Mouse (Mus musculus): Measurements from ENCODE around the gene Sox5. TPM values are rescaled to one million over a fixed set of nuclear protein-coding genes. Genes with fewer than 3 reads are reported as not detected.

Gene Sox5
- polyA plus RNA-seq, 1 experiment from 2014 or later: 22.9 TPM

- peak; percentile 72 for ATAC-seq (ENCODE audit: low read depth)
Measured at GRCm38 (mm10) chr6:144659115-144660108, 122.4 kb downstream of the Sox5 start.

DNA sequence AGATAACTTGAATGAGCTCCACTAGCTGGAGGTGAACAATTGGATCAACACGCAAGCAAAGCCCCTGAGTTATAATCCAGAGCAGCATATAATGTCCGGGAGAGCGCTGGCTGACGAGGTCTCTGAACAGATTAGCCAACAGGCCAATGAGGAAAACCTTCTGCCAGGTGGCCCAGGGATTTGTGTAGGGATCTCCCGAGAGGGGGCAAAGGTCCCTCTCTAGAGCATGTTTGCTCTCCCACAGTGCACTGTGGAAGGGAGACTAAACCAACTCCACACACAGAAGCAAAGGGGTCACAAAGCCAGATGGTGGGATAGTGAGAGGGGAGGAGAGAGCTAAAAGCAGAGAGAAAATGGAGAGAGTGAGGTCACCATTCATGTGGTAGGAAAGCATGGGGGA lies 128.9 kb downstream of the Sox5 start:
- 76% methylated on average over 5 of the region's 5 CpGs for WGBS
- H3K4me3 ChIP-seq (ENCODE audit: low read length): no peak overlapping the region
- H3K9me3 ChIP-seq (ENCODE audit: control insufficient read depth, low read length): no peaks in the 10 kb centered on the region
- no peak overlapping the region for H3K27ac ChIP-seq (ENCODE audit: low read length)
- H3K36me3 ChIP-seq (ENCODE audit: control insufficient read depth, insufficient read depth, low read length): no peaks in the 10 kb centered on the region
- H3K4me1 ChIP-seq (replicated peaks; ENCODE audit: control insufficient read depth, insufficient read depth, low read length): peaks cover 15% of the 10 kb centered on the region
- H3K27me3 ChIP-seq (ENCODE audit: control insufficient read depth, insufficient read depth, low read depth, low read length): no peaks in the 10 kb centered on the region
- ATAC-seq (ENCODE audit: low read depth): no peak
- H3K4me2 ChIP-seq (ENCODE audit: low read depth, low read length): no peak overlapping the region
- no peak overlapping the region for H3K9ac ChIP-seq (ENCODE audit: low read length)

More at GRCm38 (mm10) chr6:144659115-144660108, 122.4 kb downstream of the Sox5 start:
- WGBS: 53% methylated on average over 10 of the region's 10 CpGs
- no peak overlapping the region for H3K27ac ChIP-seq (ENCODE audit: low read length)
- H3K27me3 ChIP-seq (ENCODE audit: control insufficient read depth, insufficient read depth, low read depth, low read length): no peaks in the 10 kb centered on the region
- peaks cover 15% of the 10 kb centered on the region for H3K4me1 ChIP-seq (replicated peaks; ENCODE audit: control insufficient read depth, insufficient read depth, low read length)
- H3K36me3 ChIP-seq (ENCODE audit: control insufficient read depth, insufficient read depth, low read length): no peaks in the 10 kb centered on the region
- no peak overlapping the region for H3K9ac ChIP-seq (ENCODE audit: low read length)
- no peak overlapping the region for H3K4me2 ChIP-seq (ENCODE audit: low read depth, low read length)
- H3K9me3 ChIP-seq (ENCODE audit: control insufficient read depth, low read length): no peaks in the 10 kb centered on the region
- H3K4me3 ChIP-seq (ENCODE audit: low read length): no peak overlapping the region

- H3K4me3 ChIP-seq (ENCODE audit: low read length): no peak overlapping the region
- peaks cover 30% of the 10 kb centered on the region for H3K4me1 ChIP-seq (replicated peaks; ENCODE audit: control insufficient read depth, insufficient read depth, low read length)
- peak overlapping the region; percentile 16; the same call in 1 of the 2 replicates for H3K4me2 ChIP-seq (ENCODE audit: low read depth, low read length)
- H3K36me3 ChIP-seq (ENCODE audit: control insufficient read depth, insufficient read depth, low read length): no peaks in the 10 kb centered on the region
- H3K27me3 ChIP-seq (ENCODE audit: control insufficient read depth, insufficient read depth, low read depth, low read length): no peaks in the 10 kb centered on the region
- no peaks in the 10 kb centered on the region for H3K9me3 ChIP-seq (ENCODE audit: control insufficient read depth, low read length)
- no peak for ATAC-seq (ENCODE audit: low read depth)
- WGBS: 40% methylated on average over 9 of the region's 9 CpGs
- H3K9ac ChIP-seq (ENCODE audit: low read length): peak overlapping the region; percentile 38; the same call in 1 of the 2 replicates
- H3K27ac ChIP-seq (ENCODE audit: low read length): peak overlapping the region; percentile 89
Measured at GRCm38 (mm10) chr6:144648896-144649295, 132.9 kb downstream of the Sox5 start.

GRCm38 (mm10) chr6:144648124-144648591 lies 133.6 kb downstream of the Sox5 start:
- H3K36me3 ChIP-seq (ENCODE audit: control insufficient read depth, insufficient read depth, low read length): no peaks in the 10 kb centered on the region
- peak; percentile 84 for ATAC-seq (ENCODE audit: low read depth)
- H3K27ac ChIP-seq (ENCODE audit: low read length): peak overlapping the region; percentile 89
- no peak overlapping the region for H3K4me3 ChIP-seq (ENCODE audit: low read length)
- H3K9me3 ChIP-seq (ENCODE audit: control insufficient read depth, low read length): no peaks in the 10 kb centered on the region
- H3K27me3 ChIP-seq (ENCODE audit: control insufficient read depth, insufficient read depth, low read depth, low read length): no peaks in the 10 kb centered on the region
- peaks cover 37% of the 10 kb centered on the region for H3K4me1 ChIP-seq (replicated peaks; ENCODE audit: control insufficient read depth, insufficient read depth, low read length)
- no peak overlapping the region for H3K9ac ChIP-seq (ENCODE audit: low read length)
- peak overlapping the region; percentile 16; the same call in 1 of the 2 replicates for H3K4me2 ChIP-seq (ENCODE audit: low read depth, low read length)
- 7% methylated on average over 4 of the region's 4 CpGs for WGBS

- no peaks in the 10 kb centered on the region for H3K9me3 ChIP-seq (ENCODE audit: control insufficient read depth, low read length)
- H3K36me3 ChIP-seq (ENCODE audit: control insufficient read depth, insufficient read depth, low read length): no peaks in the 10 kb centered on the region
- no peak for ATAC-seq (ENCODE audit: low read depth)
- H3K27ac ChIP-seq (ENCODE audit: low read length): peak overlapping the region; percentile 56
- no peak overlapping the region for H3K4me3 ChIP-seq (ENCODE audit: low read length)
- H3K9ac ChIP-seq (ENCODE audit: low read length): no peak overlapping the region
- H3K27me3 ChIP-seq (ENCODE audit: control insufficient read depth, insufficient read depth, low read depth, low read length): no peaks in the 10 kb centered on the region
- no peak overlapping the region for H3K4me2 ChIP-seq (ENCODE audit: low read depth, low read length)
- peaks cover 53% of the 10 kb centered on the region for H3K4me1 ChIP-seq (replicated peaks; ENCODE audit: control insufficient read depth, insufficient read depth, low read length)
- 59% methylated on average over 3 of the region's 3 CpGs for WGBS
Measured at GRCm38 (mm10) chr6:144646331-144646730, 135.4 kb downstream of the Sox5 start.

DNA sequence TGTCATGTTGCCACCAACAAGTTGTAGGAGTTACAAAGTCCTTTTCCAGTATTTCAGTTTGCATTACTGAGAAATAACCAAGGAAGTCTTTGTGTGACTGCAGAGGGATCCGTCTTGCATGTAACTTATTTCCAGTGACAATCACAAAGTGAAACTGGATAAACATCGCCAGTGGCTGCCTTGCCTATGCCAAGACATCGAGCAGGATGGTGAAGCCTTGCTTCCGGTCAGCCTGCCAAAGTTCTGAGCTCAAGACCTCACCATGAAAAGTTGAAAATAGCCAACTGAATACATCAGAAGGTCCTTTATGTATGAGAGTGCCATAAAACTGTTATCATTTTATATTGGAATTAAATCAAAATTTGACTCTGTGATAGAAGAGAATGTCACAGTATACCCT lies 136.0 kb downstream of the Sox5 start:
- Histone ChIP-seq H3K4me3 (ENCODE audit: low read length) (no peak overlapping the region), H3K27me3 (ENCODE audit: control insufficient read depth, insufficient read depth, low read depth, low read length) (no peaks in the 10 kb centered on the region), H3K9me3 (ENCODE audit: control insufficient read depth, low read length) (no peaks in the 10 kb centered on the region), H3K4me2 (ENCODE audit: low read depth, low read length) (no peak overlapping the region), H3K9ac (ENCODE audit: low read length) (no peak overlapping the region), H3K36me3 (ENCODE audit: control insufficient read depth, insufficient read depth, low read length) (no peaks in the 10 kb centered on the region), H3K4me1 (replicated peaks; ENCODE audit: control insufficient read depth, insufficient read depth, low read length) (peaks cover 53% of the 10 kb centered on the region), H3K27ac (ENCODE audit: low read length) (peak overlapping the region; percentile 21)
- no peak for ATAC-seq (ENCODE audit: low read depth)
- WGBS: 50% methylated on average over 4 of the region's 4 CpGs

DNA sequence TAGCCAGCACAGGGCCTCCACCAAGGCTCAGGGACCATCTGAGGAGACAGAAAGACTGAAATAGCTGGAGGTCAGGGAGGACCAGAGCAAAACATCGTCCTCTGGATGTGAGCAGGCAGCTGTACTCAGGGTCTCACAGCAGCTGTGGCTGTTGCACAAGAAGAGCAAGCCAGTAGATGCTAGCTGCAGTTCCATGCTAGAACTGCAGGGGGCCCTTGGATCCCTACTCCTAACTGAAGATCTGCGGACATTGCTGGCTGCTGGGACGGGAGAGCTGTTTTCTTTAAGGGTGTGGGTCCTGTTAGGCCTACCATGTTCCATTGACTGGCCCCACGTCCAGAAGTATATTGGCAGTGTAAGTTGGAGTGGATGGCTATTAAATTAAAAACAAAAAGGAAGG lies 137.1 kb downstream of the Sox5 start:
- ATAC-seq (ENCODE audit: low read depth): no peak; the same call in 1 of the 2 replicates
- Histone ChIP-seq H3K9me3 (ENCODE audit: control insufficient read depth, low read length) (no peaks in the 10 kb centered on the region), H3K4me2 (ENCODE audit: low read depth, low read length) (no peak overlapping the region), H3K9ac (ENCODE audit: low read length) (no peak overlapping the region), H3K36me3 (ENCODE audit: control insufficient read depth, insufficient read depth, low read length) (no peaks in the 10 kb centered on the region), H3K4me3 (ENCODE audit: low read length) (no peak overlapping the region), H3K27ac (ENCODE audit: low read length) (no peak overlapping the region), H3K4me1 (replicated peaks; ENCODE audit: control insufficient read depth, insufficient read depth, low read length) (peaks cover 59% of the 10 kb centered on the region), H3K27me3 (ENCODE audit: control insufficient read depth, insufficient read depth, low read depth, low read length) (no peaks in the 10 kb centered on the region)
- 48% methylated on average over 4 of the region's 4 CpGs for WGBS

GRCm38 (mm10) chr6:144643601-144644000 lies 138.2 kb downstream of the Sox5 start:
- no peaks in the 10 kb centered on the region for H3K9me3 ChIP-seq (ENCODE audit: control insufficient read depth, low read length)
- H3K36me3 ChIP-seq (ENCODE audit: control insufficient read depth, insufficient read depth, low read length): no peaks in the 10 kb centered on the region
- no peak overlapping the region for H3K9ac ChIP-seq (ENCODE audit: low read length)
- WGBS: 41% methylated on average over 5 of the region's 5 CpGs
- H3K4me2 ChIP-seq (ENCODE audit: low read depth, low read length): no peak overlapping the region
- H3K4me3 ChIP-seq (ENCODE audit: low read length): no peak overlapping the region
- no peak for ATAC-seq (ENCODE audit: low read depth)
- peaks cover 49% of the 10 kb centered on the region for H3K4me1 ChIP-seq (replicated peaks; ENCODE audit: control insufficient read depth, insufficient read depth, low read length)
- H3K27me3 ChIP-seq (ENCODE audit: control insufficient read depth, insufficient read depth, low read depth, low read length): no peaks in the 10 kb centered on the region
- no peak overlapping the region for H3K27ac ChIP-seq (ENCODE audit: low read length)

DNA sequence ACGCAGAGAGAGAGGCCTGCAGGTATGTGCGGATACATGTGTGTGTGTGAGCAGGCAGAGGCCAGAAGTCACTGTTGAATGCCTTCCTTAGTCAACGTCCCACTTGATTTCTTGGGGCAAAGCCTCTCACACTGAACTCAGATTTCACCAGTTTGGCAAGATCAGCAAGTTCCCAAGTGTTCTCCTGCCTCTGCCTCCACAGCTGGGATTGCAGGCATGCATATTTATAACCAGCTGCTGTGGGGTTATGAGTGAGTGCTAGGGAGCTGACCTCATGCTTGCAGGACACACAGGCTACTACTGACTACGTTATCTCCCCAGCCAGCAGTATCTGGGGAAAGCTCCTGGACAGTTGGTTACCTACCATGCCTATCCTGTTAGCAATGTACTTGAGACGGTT lies 139.9 kb downstream of the Sox5 start:
- Histone ChIP-seq H3K4me3 (ENCODE audit: low read length) (no peak overlapping the region), H3K4me1 (replicated peaks; ENCODE audit: control insufficient read depth, insufficient read depth, low read length) (peaks cover 41% of the 10 kb centered on the region), H3K36me3 (ENCODE audit: control insufficient read depth, insufficient read depth, low read length) (no peaks in the 10 kb centered on the region), H3K4me2 (ENCODE audit: low read depth, low read length) (no peak overlapping the region), H3K27me3 (ENCODE audit: control insufficient read depth, insufficient read depth, low read depth, low read length) (no peaks in the 10 kb centered on the region), H3K9me3 (ENCODE audit: control insufficient read depth, low read length) (no peaks in the 10 kb centered on the region), H3K9ac (ENCODE audit: low read length) (no peak overlapping the region), H3K27ac (ENCODE audit: low read length) (peak overlapping the region; percentile 44)
- 46% methylated on average over 5 of the region's 5 CpGs for WGBS
- peak; percentile 13; the same call in 1 of the 2 replicates for ATAC-seq (ENCODE audit: low read depth)
